Mouse (Mus musculus) lung, postnatal 14 days (tissue): Measurements from ENCODE around the gene Sp9.

Experiments
- DNase-seq: peaks from one replicate; pipeline ENCODE4 v3.0.0; 2021

Gene Sp9

DNA sequence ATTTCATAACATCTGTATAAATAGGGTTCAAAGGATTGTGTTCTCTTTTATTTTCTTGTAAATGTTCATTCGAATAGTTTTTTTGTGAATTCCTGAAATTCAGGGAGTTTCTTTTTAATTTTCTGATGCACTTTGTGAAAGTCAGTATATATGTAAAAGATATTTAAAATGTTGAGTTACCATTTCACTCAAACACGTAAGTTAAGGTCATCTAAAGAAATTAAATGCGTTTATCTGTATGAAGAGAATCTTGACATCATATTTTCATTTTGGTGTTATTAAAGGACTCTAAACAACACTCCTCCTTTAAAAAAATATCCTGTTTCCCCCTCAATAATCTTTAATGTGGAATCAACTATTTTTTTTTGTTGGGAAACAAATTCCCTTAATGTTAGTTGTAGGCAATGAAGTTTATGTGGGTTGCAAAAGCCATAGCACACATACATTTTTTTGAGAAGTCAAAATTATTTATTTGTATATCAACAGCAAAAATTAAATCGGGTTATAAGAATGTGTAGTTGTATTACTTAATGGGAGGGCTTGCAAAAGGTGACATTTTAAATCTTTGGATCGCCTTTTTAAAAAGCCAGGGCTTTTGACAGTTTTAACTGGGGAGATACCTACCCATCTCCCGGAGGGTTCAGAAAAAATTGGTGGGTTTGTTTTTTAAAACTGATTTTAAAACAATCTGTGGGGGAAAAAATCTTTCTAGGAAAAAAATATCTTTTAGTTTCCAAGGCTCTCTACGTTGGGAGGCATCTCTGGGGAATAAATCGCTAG is 3.7 kb downstream of the Sp9 start:
- no peak for DNase-seq

- no peak for DNase-seq
These were observed 4.4 kb downstream of the Sp9 start for GRCm38 (mm10) chr2:73276141-73276571.

DNA sequence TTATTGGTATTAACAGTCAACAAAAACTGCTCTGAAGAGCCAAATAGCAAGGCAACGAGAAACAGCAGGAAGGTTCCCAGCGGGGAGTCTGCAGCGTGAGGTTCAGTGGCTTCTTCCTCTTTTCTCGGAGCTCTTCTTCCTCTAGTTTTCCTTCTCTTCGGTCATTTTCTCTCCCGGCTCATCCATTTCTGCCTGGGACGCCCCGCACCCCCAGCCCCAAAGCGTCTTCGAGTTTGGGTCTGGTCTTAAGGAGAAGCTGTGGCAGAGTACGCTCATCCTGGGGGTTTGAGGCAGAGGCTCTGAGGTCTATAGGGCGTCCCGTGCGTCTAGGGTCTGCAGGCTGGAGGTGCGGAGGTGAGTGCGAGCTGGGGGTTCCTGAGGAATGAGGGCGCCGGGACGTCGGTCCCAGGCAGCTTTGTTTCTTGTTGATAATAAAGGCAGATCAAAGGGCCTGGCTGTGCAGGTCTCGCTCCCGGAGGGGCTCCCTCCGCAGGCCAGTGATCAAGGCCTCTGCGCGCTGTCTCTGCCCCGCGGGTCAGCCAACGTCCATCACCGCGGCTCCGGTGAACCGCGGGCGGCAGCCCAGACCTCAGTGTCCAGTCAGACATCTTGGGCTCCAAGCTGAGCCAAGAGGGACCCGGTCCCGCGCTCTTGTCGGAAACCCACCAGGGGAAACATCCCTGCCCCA is 5.4 kb downstream of the Sp9 start:
- DNase-seq: no peak

GRCm38 (mm10) chr2:73277709-73278075 is 6.0 kb downstream of the Sp9 start:
- no peak for DNase-seq

DNA sequence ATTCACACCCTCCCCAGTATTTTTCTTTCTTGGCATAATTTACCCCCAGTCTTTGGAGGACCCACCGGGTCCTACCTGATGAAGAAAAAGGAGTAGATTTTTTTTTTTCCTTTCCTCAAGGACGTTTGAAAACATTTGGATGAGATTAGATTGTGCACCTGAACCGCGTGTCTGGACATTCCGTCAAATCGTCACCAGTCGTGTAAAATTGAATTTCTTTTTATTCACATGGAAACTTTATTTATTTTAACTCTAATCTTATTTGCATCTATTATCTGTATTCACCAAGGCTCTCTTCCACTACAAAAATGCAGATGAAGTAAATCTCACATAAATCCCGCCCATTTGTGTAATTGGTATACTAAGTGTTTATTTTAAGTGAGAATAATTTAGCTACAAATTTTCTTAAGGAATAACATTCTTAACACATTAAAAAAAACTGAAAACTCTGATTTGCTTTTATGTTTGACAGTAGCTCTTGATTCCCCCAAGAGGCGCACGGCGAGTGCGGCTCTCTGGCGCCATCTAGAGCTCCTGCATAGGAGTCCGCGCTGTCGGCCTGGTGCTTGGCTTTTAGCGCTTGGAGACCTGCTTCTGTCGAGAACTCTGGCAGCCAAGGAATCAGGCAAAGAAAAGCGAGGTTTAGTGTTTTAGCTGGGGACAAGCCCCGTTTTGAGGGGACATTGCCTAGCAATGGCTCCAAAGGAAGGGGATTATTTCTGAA is 6.6 kb downstream of the Sp9 start:
- peak; percentile 94 for DNase-seq

- no peak for DNase-seq
These were observed 7.1 kb downstream of the Sp9 start for GRCm38 (mm10) chr2:73278869-73279268.

DNA sequence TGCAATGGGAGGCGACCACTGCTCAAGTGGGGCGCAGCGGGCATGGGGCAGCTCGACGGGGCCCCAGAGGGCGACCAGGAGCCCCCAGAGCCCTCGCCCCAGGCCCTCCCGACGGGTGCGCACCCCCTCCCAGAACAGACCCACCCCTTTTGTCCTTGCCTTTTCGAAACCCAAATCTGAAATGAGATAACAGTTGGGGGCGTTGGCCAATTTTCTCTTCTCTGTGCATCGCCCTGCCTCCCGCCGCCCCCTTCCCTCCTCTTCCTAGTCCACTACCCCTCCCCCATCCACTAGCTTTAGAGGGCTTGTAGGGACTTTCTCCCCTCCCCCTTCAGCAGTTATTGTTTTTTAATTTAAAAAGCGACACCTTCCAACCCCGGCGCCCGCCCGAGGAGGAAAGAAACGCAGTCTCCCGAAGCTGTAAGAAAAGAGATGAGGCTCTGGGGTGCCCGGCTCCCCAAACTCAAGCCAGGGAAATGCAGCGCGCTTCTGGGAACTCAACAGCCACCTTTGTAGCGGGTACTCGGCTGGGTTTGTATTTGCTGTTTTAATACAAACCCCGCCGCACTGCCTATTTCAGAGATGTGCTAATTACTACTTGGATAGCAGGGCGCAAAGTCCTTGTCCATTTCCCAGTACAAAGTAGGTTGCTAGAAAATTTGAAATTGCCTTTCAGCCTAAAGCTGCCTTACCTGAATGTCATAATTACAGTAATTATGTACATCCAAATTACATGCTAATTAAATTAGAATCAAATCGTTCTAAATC is 7.7 kb downstream of the Sp9 start:
- DNase-seq: no peak

GRCm38 (mm10) chr2:73280356-73281047 is 8.8 kb downstream of the Sp9 start:
- no peak for DNase-seq

- DNase-seq: no peak
These were observed 9.4 kb downstream of the Sp9 start for GRCm38 (mm10) chr2:73281048-73281661.

DNA sequence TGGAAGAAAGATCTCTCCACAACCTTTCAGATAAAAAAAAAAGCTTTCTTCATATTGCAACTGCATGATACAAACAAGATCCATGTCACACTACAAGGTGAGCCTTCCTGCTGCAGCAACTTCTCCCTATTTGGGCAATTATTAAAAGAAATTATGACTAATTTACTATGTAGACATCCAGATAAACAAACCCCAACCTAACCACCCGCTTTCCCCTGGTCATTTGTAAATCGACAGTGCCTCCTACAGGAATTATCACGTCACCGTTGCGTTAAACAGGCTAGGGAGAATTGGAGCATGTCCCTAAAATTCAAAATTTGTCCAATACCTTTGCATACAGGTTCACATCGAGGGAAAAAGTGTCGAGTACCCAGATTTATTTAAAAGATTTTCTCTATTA is 10.0 kb downstream of the Sp9 start:
- DNase-seq: no peak

DNA sequence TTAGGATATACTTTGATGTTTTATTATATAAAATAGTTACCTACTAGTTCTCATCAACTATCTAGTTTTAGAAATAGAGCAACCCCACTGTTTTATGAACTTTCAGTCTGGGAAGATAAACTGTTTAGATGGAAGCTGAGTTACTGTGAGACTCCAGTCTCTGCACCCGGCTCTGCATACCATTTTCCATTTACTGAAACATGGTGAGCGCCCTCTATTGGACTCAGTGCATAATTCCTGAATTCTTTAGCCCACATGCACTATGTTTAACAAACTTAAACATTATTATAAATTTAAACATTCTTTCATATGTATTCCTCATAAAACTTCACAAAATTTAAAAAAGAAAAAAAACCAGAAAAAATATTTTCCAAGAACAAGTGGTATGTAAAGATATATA is 13.9 kb downstream of the Sp9 start:
- DNase-seq: no peak

GRCm38 (mm10) chr2:73291130-73291529 is 19.4 kb downstream of the Sp9 start:
- no peak for DNase-seq

DNA sequence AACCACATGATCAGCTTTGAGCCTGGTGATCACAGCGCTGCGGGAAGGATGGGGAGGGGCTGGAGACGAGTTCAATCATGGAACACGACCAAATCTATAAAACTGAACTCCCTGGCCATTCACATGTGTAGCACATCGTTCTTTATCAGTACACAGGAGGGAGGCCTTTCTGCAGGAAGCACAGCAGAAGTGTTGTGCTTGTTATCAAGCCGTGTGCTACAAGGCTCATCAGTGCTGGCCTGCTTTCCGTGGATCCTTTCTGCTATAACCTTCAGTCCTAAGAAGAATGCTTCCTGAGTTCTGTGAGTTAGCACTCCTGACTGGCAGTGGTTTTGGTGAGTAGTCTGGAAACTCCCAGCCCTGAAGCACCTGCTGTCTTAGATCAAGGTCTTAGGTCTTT is 23.3 kb downstream of the Sp9 start:
- DNase-seq: no peak

DNA sequence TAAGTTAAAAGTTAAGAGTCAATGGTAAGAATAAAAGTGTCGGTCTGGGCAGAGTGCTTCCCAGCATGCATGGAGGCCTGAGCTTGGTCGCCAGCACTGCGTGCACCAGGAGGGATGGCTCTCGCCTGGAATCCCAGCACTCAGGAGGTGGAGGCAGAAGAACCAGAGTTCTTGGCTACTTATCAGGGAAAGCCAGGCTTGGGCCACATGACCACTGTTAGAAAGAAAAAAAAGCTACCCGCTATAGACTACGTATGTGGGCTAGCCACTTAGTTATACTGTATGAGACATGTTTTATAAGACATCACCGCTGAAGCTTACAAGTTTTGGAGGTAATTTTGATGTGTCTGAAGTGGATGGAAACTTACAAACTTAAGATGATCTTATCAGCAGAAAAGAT is 26.4 kb downstream of the Sp9 start:
- no peak for DNase-seq

- no peak for DNase-seq
These were observed 27.1 kb downstream of the Sp9 start for GRCm38 (mm10) chr2:73298841-73299240.

- no peak for DNase-seq
These were observed 30.3 kb downstream of the Sp9 start for GRCm38 (mm10) chr2:73301979-73302378.

DNA sequence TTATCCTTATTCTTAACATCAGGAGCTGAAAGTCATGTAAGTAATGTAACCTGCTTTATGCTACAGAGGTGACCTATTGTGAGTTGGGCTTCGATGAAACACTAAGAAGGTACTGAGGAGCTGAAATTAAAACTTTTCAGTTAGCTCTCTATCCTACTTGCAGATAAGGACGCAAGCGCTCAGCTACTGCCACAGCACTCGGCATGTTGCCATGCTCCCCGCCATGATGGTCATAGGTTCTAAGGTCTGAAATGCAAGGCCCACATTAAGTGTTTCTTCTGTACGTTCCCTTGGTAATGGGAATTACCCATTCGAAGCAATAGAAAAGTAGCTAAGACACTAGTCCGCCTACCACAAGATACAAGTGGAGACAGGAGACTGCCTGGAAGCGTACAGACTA is 31.0 kb downstream of the Sp9 start:
- DNase-seq: no peak

DNA sequence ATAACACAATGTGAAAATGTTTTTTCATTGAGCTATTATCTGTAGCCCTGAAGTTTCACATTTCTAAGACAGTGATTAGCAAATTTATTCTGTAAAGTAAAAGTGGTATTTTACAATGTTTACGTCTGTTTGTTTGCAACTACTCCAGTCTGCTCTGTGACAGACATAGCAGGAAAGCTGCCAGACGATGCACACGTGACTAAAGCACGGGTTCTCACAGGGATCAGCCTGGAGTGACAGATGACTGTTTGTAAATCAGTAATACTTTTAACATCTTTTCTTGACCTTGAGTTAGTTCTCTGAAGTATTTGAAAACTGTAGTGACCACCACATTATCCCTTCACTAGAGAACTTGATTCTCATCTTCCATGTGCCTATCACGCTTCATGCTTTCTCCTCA is 32.8 kb downstream of the Sp9 start:
- no peak for DNase-seq

DNA sequence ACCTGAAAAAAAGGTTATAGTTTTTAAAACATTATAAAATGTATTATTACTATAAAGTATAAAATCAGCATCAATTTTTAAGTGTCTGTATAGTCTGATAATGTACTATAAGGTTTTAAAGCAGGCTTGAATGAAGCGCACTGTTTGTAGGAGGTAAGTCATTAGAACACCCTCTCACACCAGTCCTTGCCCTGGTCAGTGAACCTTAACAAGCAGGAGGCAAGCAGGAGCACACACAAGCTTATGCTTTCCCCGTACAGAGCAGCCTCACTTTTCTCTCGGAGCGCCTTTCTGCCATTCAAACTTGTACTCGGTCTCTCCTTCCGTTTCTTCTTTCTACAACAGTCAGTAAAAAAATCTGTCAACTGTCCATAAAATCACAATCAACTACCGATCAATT is 34.3 kb downstream of the Sp9 start:
- no peak for DNase-seq

GRCm38 (mm10) chr2:73312152-73313116 is 40.7 kb downstream of the Sp9 start, which contains the start of the genes Scrn3 and Cir1:
Scrn3 (plus strand) TSS chr2:73312601.
Cir1 (minus strand) TSS chr2:73312701.
- DNase-seq: peak; percentile 95

DNA sequence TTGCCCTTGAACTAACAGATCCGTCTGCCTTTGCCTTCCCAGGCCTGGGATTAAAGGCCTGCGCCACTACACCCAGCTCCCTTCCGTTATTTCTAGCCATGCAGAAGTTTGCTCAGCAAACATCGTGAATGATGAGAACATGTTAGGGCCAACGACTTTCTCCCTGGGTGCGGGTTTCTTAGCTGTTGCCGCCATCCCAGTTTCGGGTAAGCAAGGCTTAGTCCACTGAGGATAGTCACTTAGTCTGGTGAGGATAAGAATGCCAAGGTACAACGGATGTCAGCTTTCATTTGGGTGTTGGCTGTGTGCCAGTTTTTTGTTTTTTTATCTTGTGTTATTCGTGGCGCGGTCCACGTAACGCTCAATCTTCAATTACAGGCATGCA is 41.4 kb downstream of the Sp9 start:
- DNase-seq: peak; percentile 43
